Mouse (Mus musculus) heart, postnatal 0 days (tissue): Measurements from ENCODE around the gene Zfand3.

Experiments used
- CTCF ChIP-seq: IDR thresholded peaks from 2 replicates; pipeline ENCODE4 v1.5.1; 2016; ENCODE audit warnings: antibody characterized with exemption, control low read depth, low read depth
- EP300 ChIP-seq: IDR thresholded peaks from 2 replicates; pipeline ENCODE4 v1.6.1; 2016; ENCODE audit warnings: antibody characterized with exemption, low read depth

DNA sequence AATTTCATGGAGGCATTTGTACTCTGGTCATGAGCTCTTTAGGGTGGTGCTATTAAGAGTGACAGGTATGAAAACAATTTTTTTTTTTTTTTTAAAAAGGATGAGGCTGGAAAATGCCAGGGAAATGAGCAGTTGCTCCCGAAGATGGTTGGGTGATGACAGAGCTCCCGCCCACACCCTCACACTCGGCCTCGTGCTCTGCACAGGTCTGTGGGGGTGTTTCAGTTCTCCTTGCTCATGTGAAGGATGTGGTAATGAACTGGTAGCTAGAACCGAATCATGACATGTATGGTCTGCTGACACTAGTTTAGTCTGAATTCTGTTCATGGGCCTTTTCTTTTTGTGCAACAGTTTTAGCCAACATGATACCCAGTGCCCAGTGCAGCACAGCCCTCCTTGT lies 66.1 kb downstream of the Zfand3 start:
- TF ChIP-seq CTCF: no peak
- no peak for TF ChIP-seq EP300
